Mouse (Mus musculus) E14TG2a.4 (cell line): ENCODE results near the gene Crebrf.

Experiments used
- H3K27me3 ChIP-seq: 2 replicates; pipeline ENCODE4 v1.6.1; 2014; ENCODE audit warnings: low read length, control low read depth; ENCODE audit not compliant: insufficient read depth
- H3K36me3 ChIP-seq: 2 replicates; pipeline ENCODE4 v1.6.1; 2014; ENCODE audit warnings: low read length, control low read depth; ENCODE audit not compliant: insufficient read depth
- H3K4me1 ChIP-seq: replicated peaks from 2 replicates; pipeline ENCODE4 v1.6.1; 2014; ENCODE audit warnings: low read depth, low read length, control low read depth
- H3K4me3 ChIP-seq: replicated peaks from 2 replicates; pipeline ENCODE4 v1.5.1; 2014; ENCODE audit warnings: mild to moderate bottlenecking, low read length
- H3K9me3 ChIP-seq: 2 replicates; pipeline ENCODE4 v1.6.1; 2014; ENCODE audit warnings: low read length, control low read depth
- CTCF ChIP-seq: conservative IDR thresholded peaks from 2 replicates; pipeline ENCODE4 v1.5.1; 2014; ENCODE audit warnings: low read length
- NANOG ChIP-seq: IDR thresholded peaks from 2 replicates; pipeline ENCODE4 v1.6.1; 2014; ENCODE audit warnings: borderline replicate concordance, low read length, mixed read lengths
- POU5F1 ChIP-seq: IDR thresholded peaks from 2 replicates; pipeline ENCODE4 v1.6.1; 2014; ENCODE audit warnings: low read length, borderline replicate concordance

The Crebrf gene

GRCm38 (mm10) chr17:26710049-26710448 lies 5.4 kb upstream of the Crebrf start:
- Histone ChIP-seq H3K27me3 (no peaks in the 10 kb centered on the region), H3K4me1 (peaks cover 32% of the 10 kb centered on the region), H3K9me3 (no peaks in the 10 kb centered on the region), H3K4me3 (no peak overlapping the region), H3K36me3 (no peaks in the 10 kb centered on the region)
- TF ChIP-seq NANOG (no peak), CTCF (no peak), POU5F1 (no peak)

GRCm38 (mm10) chr17:26715916-26716717 lies 667 bp downstream of the Crebrf start:
- Histone ChIP-seq H3K4me1 (peaks cover 17% of the 10 kb centered on the region), H3K36me3 (peaks cover 6% of the 10 kb centered on the region; the same call in 1 of the 2 replicates), H3K27me3 (no peaks in the 10 kb centered on the region), H3K9me3 (no peaks in the 10 kb centered on the region), H3K4me3 (peak overlapping the region; percentile 95)
- no peak for TF ChIP-seq NANOG
- no peak for TF ChIP-seq CTCF
- no peak for TF ChIP-seq POU5F1

- no peaks in the 10 kb centered on the region for H3K27me3 ChIP-seq
- peaks cover 17% of the 10 kb centered on the region for H3K4me1 ChIP-seq
- TF ChIP-seq NANOG (no peak), POU5F1 (no peak), CTCF (no peak)
- peaks cover 6% of the 10 kb centered on the region; the same call in 1 of the 2 replicates for H3K36me3 ChIP-seq
- no peak overlapping the region for H3K4me3 ChIP-seq
- H3K9me3 ChIP-seq = no peaks in the 10 kb centered on the region
Measured at GRCm38 (mm10) chr17:26717868-26718267, 2.4 kb downstream of the Crebrf start.

GRCm38 (mm10) chr17:26719405-26719804 lies 4.0 kb downstream of the Crebrf start:
- TF ChIP-seq POU5F1 (no peak), NANOG (no peak), CTCF (no peak)
- no peak overlapping the region for H3K4me3 ChIP-seq

GRCm38 (mm10) chr17:26721802-26722201 lies 6.4 kb downstream of the Crebrf start:
- peaks cover 9% of the 10 kb centered on the region; the same call in 1 of the 2 replicates for H3K4me1 ChIP-seq
- TF ChIP-seq NANOG (no peak), CTCF (no peak), POU5F1 (no peak)
- no peaks in the 10 kb centered on the region for H3K27me3 ChIP-seq
- H3K9me3 ChIP-seq = no peaks in the 10 kb centered on the region
- no peak overlapping the region for H3K4me3 ChIP-seq
- H3K36me3 ChIP-seq = peaks cover 6% of the 10 kb centered on the region; the same call in 1 of the 2 replicates

More at GRCm38 (mm10) chr17:26719405-26719804, 4.0 kb downstream of the Crebrf start:
- H3K36me3 ChIP-seq = peaks cover 6% of the 10 kb centered on the region; the same call in 1 of the 2 replicates
- no peaks in the 10 kb centered on the region for H3K9me3 ChIP-seq
- no peaks in the 10 kb centered on the region for H3K27me3 ChIP-seq
- peaks cover 16% of the 10 kb centered on the region for H3K4me1 ChIP-seq

GRCm38 (mm10) chr17:26724790-26725189 lies 9.3 kb downstream of the Crebrf start:
- TF ChIP-seq NANOG (no peak), POU5F1 (no peak), CTCF (no peak)
- Histone ChIP-seq H3K4me1 (0 out of 2 replicates have a peak, but pooled peaks cover 4% of the 10 kb centered on the region), H3K9me3 (no peaks in the 10 kb centered on the region)

GRCm38 (mm10) chr17:26726674-26727073 lies 11.2 kb downstream of the Crebrf start:
- Histone ChIP-seq H3K27me3 (no peaks in the 10 kb centered on the region), H3K4me1 (0 out of 2 replicates have a peak, but pooled peaks cover 4% of the 10 kb centered on the region), H3K36me3 (no peaks in the 10 kb centered on the region), H3K4me3 (no peak overlapping the region), H3K9me3 (no peaks in the 10 kb centered on the region)
- TF ChIP-seq POU5F1 (no peak), NANOG (no peak), CTCF (no peak)

More at GRCm38 (mm10) chr17:26724790-26725189, 9.3 kb downstream of the Crebrf start:
- Histone ChIP-seq H3K36me3 (peaks cover 6% of the 10 kb centered on the region; the same call in 1 of the 2 replicates), H3K4me3 (no peak overlapping the region), H3K27me3 (no peaks in the 10 kb centered on the region)

GRCm38 (mm10) chr17:26727110-26727755 lies 11.8 kb downstream of the Crebrf start:
- Histone ChIP-seq H3K27me3 (no peaks in the 10 kb centered on the region), H3K4me1 (0 out of 2 replicates have a peak, but pooled peaks cover 4% of the 10 kb centered on the region), H3K4me3 (no peak overlapping the region), H3K36me3 (no peaks in the 10 kb centered on the region), H3K9me3 (no peaks in the 10 kb centered on the region)
- TF ChIP-seq NANOG (no peak), POU5F1 (no peak), CTCF (no peak)

- Histone ChIP-seq H3K4me3 (no peak overlapping the region), H3K4me1 (no peaks in the 10 kb centered on the region; the same call in 1 of the 2 replicates), H3K27me3 (no peaks in the 10 kb centered on the region)
Measured at GRCm38 (mm10) chr17:26742581-26742980, 27.1 kb downstream of the Crebrf start.

More at GRCm38 (mm10) chr17:26742581-26742980, 27.1 kb downstream of the Crebrf start:
- TF ChIP-seq POU5F1 = no peak
- no peak for TF ChIP-seq CTCF
- no peak for TF ChIP-seq NANOG
- Histone ChIP-seq H3K36me3 (peaks cover 24% of the 10 kb centered on the region), H3K9me3 (no peaks in the 10 kb centered on the region)
